Mouse (Mus musculus) liver, postnatal 0 days (tissue): Measurements from ENCODE around the gene Rbfox1. TPM values are rescaled to one million over a fixed set of nuclear protein-coding genes. Genes with fewer than 3 reads are reported as not detected.

Experiments used
- ATAC-seq: fragments of 200-750 bp; cut with Nextera tagmentation; 2 replicates; pipeline ENCODE4 v1.8.0; 2017; ENCODE audit warnings: mild to moderate bottlenecking, moderate library complexity
- DNase-seq: peaks from one replicate; pipeline ENCODE4 v3.0.0-alpha.2; 2016
- H3K27ac ChIP-seq: fragments of 300-500 bp; sonication (generic); 2 replicates; pipeline ENCODE4 v1.5.1; 2014; ENCODE audit warnings: antibody characterized with exemption, moderate library complexity, mild to moderate bottlenecking, low read depth
- H3K27me3 ChIP-seq: fragments of 300-500 bp; sonication (generic); 2 replicates; pipeline ENCODE4 v1.6.1; 2014; ENCODE audit warnings: low read length, control low read depth, mixed read lengths; ENCODE audit not compliant: insufficient read depth
- H3K36me3 ChIP-seq: fragments of 300-500 bp; sonication (generic); replicated peaks from 2 replicates; pipeline ENCODE4 v1.6.1; 2014; ENCODE audit warnings: mild to moderate bottlenecking, control low read depth, low read length, moderate library complexity, mixed read lengths; ENCODE audit not compliant: insufficient read depth
- H3K4me1 ChIP-seq: fragments of 300-500 bp; sonication (generic); 2 replicates; pipeline ENCODE4 v1.6.1; 2014; ENCODE audit warnings: antibody characterized with exemption, mild to moderate bottlenecking, control low read depth; ENCODE audit not compliant: insufficient read depth
- H3K4me2 ChIP-seq: fragments of 300-500 bp; sonication (generic); 2 replicates; pipeline ENCODE4 v1.6.1; 2014; ENCODE audit warnings: low read depth, mild to moderate bottlenecking, low read length, moderate library complexity, mixed read lengths
- H3K4me3 ChIP-seq: fragments of 300-500 bp; sonication (generic); 2 replicates; pipeline ENCODE4 v1.5.1; 2014; ENCODE audit warnings: low read depth, low read length
- H3K9ac ChIP-seq: fragments of 300-500 bp; sonication (generic); replicated peaks from 2 replicates; pipeline ENCODE4 v1.6.1; 2014; ENCODE audit warnings: mild to moderate bottlenecking, moderate library complexity
- H3K9me3 ChIP-seq: fragments of 300-500 bp; sonication (generic); 2 replicates; pipeline ENCODE4 v1.6.1; 2016; ENCODE audit warnings: mild to moderate bottlenecking, control low read depth, low read length, mixed read lengths
- CTCF ChIP-seq: sonication (generic); IDR thresholded peaks from 2 replicates; pipeline ENCODE4 v1.5.1; 2016; ENCODE audit warnings: antibody characterized with exemption, low read depth
- EP300 ChIP-seq: IDR thresholded peaks from 2 replicates; pipeline ENCODE4 v1.6.1; 2016; ENCODE audit warnings: antibody characterized with exemption, low read depth, mild to moderate bottlenecking
- WGBS: fragments of 180-500 bp; shearing (Covaris S2); extraction: QIAGEN DNeasy Blood & Tissue Kit; methylation state at CpG from one replicate; pipeline ENCODE4 v1.1.7; 2014; ENCODE audit not compliant: insufficient replicate concordance; 5-methylcytosine and 5-hydroxymethylcytosine counted together
- polyA plus RNA-seq: library from polyadenylated mRNA; unstranded; fragments of >200 nt; fragmentation: Nextera tagmentation; extraction: Ambion mirVana; gene quantifications from 2 replicates; pipeline ENCODE4 v1.2.1, GENCODE M21; 2015

Rbfox1 gene
- polyA plus RNA-seq, 1 experiment from 2014 or later, result 0.12 TPM

DNA sequence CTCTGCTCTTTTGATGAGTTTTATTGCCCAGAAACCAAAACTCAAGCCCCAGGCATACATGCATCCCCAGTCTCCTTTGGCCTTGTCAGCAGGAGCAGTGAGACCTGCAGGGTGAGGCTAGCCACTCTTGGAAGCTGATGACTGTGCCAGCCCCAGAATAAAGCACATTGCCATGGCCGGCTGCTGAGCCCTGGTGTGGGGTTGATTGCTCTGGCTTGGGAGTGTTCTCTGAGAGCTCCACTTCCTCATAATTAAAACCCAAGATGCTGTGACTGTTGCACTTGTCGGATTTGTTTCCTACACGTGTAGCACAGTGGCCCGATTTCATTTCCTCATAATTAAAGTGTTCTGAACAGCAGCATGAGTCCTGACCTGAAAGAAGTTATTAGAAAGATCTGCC lies 72.3 kb downstream of the Rbfox1 start:
- TF ChIP-seq CTCF (no peak), EP300 (no peak)
- DNase-seq (no peak), ATAC-seq (no peak)
- no peak overlapping the region for H3K9ac ChIP-seq
- H3K4me1 ChIP-seq, result no peaks in the 10 kb centered on the region
- no peak overlapping the region for H3K4me3 ChIP-seq
- H3K27me3 ChIP-seq, result no peaks in the 10 kb centered on the region
- no peak overlapping the region for H3K27ac ChIP-seq
- H3K9me3 ChIP-seq, result no peaks in the 10 kb centered on the region
- 42% methylated on average over 4 of the region's 4 CpGs for WGBS
- no peaks in the 10 kb centered on the region for H3K36me3 ChIP-seq
- H3K4me2 ChIP-seq, result no peak overlapping the region

DNA sequence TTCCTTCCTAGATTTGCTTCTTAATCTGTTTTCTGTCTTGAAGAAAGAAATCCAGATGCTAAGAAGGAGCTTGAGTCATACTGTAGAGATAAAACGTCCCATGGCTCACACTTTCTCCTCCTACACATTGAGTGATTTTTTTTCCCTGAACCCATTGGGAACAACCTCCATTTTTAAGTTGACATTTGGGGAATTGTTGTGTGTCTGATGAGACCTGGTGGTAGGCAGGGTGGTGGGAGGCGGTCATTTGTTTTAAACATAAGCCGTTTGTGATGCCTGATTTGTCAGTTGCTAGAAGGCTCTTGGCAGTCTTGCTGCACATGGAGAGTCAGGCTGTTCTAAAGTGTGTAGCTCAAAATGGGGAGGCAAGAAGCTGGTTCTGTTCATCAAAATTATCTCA lies 76.6 kb downstream of the Rbfox1 start:
- no peaks in the 10 kb centered on the region for H3K9me3 ChIP-seq
- TF ChIP-seq CTCF (no peak), EP300 (no peak)
- H3K36me3 ChIP-seq, result no peaks in the 10 kb centered on the region
- WGBS, result 64% methylated on average over 3 of the region's 3 CpGs
- DNase-seq (no peak), ATAC-seq (no peak)
- H3K4me2 ChIP-seq, result no peak overlapping the region
- no peak overlapping the region for H3K4me3 ChIP-seq
- H3K27me3 ChIP-seq, result no peaks in the 10 kb centered on the region
- no peak overlapping the region for H3K9ac ChIP-seq
- H3K27ac ChIP-seq, result no peak overlapping the region
- H3K4me1 ChIP-seq, result no peaks in the 10 kb centered on the region

DNA sequence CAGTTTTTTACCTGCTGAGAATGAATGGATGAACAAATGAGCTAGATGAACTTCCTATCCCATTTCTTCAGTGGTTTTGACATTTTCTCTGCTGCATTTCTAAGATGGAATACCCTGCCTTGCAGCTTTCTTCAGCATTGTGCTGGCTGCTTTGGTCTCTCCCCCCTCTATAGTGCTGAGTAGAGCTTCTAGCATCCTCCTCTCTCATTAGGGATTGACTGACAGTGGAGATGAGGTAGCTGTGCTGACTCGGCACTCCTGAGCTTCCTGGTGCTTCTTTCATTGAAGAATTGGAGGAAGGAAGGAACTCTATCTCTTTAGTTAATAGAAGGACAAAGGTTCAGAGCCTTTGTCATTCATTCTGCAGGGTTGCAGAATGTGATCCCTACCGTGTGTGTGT lies 89.0 kb downstream of the Rbfox1 start:
- no peak overlapping the region for H3K27ac ChIP-seq
- ATAC-seq, result no peak
- no peaks in the 10 kb centered on the region for H3K4me1 ChIP-seq
- H3K9ac ChIP-seq, result no peak overlapping the region
- no peak overlapping the region for H3K4me3 ChIP-seq
- no peaks in the 10 kb centered on the region for H3K27me3 ChIP-seq
- H3K36me3 ChIP-seq, result no peaks in the 10 kb centered on the region
- H3K9me3 ChIP-seq, result no peaks in the 10 kb centered on the region
- WGBS, result 56% methylated on average over 2 of the region's 2 CpGs
- H3K4me2 ChIP-seq, result no peak overlapping the region
- no peak for TF ChIP-seq EP300
- no peak for TF ChIP-seq CTCF
- DNase-seq, result no peak

DNA sequence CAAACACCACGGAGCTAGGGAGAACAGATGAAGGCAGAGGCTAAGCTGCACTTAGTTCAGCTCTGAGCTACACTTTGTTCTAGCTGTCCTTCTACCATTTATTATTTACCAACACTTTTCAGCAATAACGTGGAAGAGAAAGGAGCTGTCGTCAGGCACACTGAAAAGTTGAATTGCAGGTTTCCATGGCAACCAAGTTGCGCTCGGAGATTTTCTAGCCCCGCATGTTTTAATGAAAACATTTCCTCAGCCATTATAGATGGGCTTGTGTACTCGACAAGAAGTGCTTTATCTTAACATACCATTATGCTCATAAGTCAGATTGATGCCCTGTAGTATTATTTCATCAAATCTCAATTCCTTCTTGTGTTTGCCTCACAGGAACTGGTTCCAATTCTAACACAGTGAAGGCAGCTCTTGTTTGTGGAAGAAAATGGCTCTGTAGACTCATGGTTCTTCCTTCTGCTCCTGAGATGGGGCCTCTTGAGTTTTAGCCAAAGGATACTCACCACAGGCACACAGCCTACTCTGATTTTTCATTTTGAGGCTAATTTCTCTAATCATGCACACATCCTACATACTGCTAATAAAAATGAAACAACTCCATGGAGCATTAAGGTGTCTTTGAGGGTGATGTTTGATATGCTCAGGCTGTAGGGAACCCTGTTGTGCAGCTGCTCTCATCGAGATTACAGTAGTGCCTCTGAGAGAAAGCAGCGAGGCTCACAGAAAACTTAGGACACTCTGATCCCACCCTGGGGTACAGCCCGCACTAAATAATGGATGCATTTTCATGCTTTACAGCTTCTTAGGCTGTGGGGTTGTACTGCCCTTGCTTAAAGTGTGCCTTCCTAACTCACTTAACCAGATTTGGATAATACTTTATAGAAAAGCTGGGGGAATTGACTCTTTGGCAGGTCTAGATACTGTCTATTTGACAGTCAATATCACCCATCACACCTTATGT lies 107.2 kb downstream of the Rbfox1 start:
- H3K36me3 ChIP-seq, result no peaks in the 10 kb centered on the region
- H3K4me1 ChIP-seq, result no peaks in the 10 kb centered on the region
- ATAC-seq (no peak), DNase-seq (no peak)
- H3K27ac ChIP-seq, result no peak overlapping the region
- 65% methylated on average over 10 of the region's 10 CpGs for WGBS
- no peaks in the 10 kb centered on the region for H3K27me3 ChIP-seq
- no peak overlapping the region for H3K9ac ChIP-seq
- TF ChIP-seq EP300 (no peak), CTCF (no peak)
- H3K9me3 ChIP-seq, result no peaks in the 10 kb centered on the region
- no peak overlapping the region for H3K4me2 ChIP-seq
- H3K4me3 ChIP-seq, result no peak overlapping the region

GRCm38 (mm10) chr16:5997136-5997535 lies 112.0 kb downstream of the Rbfox1 start:
- ATAC-seq (no peak), DNase-seq (no peak)
- TF ChIP-seq EP300, result no peak
- TF ChIP-seq CTCF, result no peak
- no peaks in the 10 kb centered on the region for H3K27me3 ChIP-seq
- H3K36me3 ChIP-seq, result no peaks in the 10 kb centered on the region
- no peaks in the 10 kb centered on the region for H3K9me3 ChIP-seq
- no peaks in the 10 kb centered on the region for H3K4me1 ChIP-seq
- no peak overlapping the region for H3K4me2 ChIP-seq
- no peak overlapping the region for H3K27ac ChIP-seq
- WGBS, result 67% methylated on average over 4 of the region's 4 CpGs
- H3K9ac ChIP-seq, result no peak overlapping the region
- H3K4me3 ChIP-seq, result no peak overlapping the region

DNA sequence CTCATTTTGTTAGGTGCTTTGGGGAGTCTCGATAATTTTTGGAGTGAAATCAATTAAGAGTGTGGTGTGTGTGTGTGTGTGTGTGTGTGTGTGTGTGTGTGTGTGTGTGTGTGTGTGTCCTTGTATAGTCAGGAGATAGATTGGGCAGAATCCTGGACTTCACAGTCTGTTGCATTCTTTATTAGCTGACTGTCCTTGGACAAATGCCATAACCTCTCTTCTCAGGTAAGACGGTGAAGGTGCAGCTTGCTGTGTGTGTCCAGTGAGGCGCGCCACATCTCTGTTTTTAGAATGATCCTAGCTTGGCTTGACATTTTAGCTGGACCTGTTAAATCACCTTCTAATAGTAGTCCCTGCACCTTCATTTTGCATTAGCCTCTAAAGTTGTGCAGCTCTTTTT lies 112.5 kb downstream of the Rbfox1 start:
- no peak for TF ChIP-seq CTCF
- TF ChIP-seq EP300, result no peak
- Histone ChIP-seq H3K4me1 (no peaks in the 10 kb centered on the region), H3K27me3 (no peaks in the 10 kb centered on the region), H3K9ac (no peak overlapping the region), H3K9me3 (no peaks in the 10 kb centered on the region), H3K27ac (no peak overlapping the region), H3K4me2 (no peak overlapping the region), H3K36me3 (no peaks in the 10 kb centered on the region), H3K4me3 (no peak overlapping the region)
- 73% methylated on average over 4 of the region's 4 CpGs for WGBS
- DNase-seq (no peak), ATAC-seq (no peak)
